Mouse (Mus musculus) mouse trophoblast stem cell (cell line): ENCODE data around the gene Agpat2.

Experiments used
- in situ Hi-C, 2 experiments: fragments of 300-500 bp; cut with MseI, MboI; formaldehyde crosslinking; loops; 2 replicates in 1 of 2; 3 replicates in 1 of 2; pipeline ENCODE4 v1.15.1; 2025

The Agpat2 gene

DNA sequence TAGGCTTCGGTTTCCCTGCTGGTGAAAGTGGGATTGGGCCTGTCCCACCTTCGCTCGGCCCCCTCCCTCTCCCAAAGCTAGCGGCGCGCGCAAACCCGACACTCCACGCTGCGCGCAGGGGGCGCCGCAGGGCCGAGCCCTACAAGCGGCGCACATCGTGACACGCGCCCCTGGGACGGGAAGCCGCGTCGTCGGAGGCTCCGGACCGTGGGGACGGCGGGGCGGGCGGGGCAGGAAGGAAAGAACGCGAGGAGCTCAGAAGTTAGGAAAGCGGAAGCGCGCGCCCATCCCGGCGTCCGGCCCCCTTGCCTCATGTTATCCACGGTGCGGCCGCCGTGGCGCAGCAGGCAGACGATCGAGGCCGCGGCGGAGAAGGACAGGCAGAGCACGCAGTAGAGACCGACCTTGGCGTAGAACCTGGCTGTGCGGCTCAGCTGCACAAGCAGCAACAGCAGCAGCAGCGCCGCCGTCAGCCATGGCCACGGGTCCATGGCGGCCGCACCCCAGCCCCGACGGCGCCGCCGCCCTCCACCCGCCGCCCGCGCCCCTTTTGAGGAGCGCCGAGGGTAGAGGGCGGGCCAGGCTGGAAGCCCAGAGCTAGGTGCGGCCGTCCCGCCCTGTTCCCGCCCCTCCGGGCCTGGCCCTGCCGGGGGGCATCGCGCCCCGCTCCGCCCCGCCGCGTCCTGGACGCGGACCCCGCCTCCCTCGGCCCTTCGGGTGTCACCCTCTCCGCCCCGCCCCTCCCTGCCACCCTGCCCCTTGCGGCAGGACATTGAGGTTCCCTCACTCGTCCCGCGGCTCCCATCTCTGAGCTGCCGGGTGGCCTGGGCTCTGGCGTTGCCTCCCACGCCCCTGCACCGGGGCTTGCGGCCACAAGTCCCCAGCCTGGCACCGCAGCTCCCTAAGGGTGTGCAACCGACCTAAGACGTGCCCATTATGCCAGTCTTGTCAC is at the start of gene Agpat2:
TSS of gene Agpat2 (minus strand) at position 698 of the 952 bp plus-strand sequence.
- in situ Hi-C loops, result no loop called here

DNA sequence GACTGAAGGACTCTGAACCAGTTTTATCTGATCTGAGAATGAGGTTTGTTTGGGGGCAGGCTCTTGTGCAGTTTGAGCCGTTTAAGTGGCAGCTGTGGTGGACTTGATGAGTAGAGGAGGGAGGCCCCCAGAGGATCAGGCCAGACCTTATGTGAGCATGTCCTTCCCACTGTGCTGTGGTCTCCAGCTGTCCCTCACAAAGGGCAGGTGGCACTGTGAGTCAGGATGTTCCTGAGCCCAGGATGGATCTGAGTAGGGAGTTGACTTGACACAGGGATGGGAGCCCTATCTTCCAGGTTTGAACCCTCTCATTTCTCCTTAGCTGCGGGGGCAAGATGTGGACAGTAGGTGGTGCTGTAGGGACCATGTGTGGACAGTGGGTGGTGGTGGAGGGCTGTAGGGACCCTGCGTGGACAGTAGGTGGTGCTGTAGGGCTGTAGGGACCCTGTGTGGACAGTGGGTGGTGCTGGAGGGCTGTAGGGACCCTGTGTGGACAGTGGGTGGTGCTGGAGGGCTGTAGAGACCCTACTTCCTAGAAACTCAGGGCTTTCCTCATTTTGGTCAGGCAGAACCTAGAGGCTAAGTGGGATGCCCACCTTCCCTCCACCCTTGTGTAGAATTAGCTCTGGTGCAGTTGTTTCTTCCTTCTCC is 42.6 kb upstream of the Agpat2 start:
- in situ Hi-C loops, result loop anchor here in 1 of 2 experiments (10.0 kb wide), 1 partner anchor 258 kb away; the partner anchor contains the start of gene Surf6

DNA sequence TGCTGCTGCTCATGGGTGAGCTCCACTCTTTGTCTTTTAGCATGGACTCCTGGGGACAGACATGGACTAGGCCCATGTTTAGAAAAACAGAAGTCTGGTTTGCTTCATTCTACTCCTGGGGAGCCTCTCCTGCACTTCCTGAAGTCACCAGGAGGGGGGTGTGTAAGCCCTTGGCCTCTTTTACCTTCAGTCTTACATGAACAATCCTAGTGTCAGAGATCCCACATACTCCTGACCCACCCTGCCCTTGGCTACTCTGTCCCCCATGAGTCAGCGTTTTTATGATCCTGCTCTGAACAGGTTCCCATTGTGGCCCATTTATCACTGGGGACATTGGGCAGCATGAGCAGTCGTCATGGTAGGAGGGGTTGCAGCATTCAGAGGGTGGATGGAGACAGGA is 39.7 kb upstream of the Agpat2 start:
- in situ Hi-C loops, result loop anchor here in 1 of 2 experiments (10.0 kb wide), 1 partner anchor 261 kb away; the partner anchor contains the start of gene Surf6

DNA sequence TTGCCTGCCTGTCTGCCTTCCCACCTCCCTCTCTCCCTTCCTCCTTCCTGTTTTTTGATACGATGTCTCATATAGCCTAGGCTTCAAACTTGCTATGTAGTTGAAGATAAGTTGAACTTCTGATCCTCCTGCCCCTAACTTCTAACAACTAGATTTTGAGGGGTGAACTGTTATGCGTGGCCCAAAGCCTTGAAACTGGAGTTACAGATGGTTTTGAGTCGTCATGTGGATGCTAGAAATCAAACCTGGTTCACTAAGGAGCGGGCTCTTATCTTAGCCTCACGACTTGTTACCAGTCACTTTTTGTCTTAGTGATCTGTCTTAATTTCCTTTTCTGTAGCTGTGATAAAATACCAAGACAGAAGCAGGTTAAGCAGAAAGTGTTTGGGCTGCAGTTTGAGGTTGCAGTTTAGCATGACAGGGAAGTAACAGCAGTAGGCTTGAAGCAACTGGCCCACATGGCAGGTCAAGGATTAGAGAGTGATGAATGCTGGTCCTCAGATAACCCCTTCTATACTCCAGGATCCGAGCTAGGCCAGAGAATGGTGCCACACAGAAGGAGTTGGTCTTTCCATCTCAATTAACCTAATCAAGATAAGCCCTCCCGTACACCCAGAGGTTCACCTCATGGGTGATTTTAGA is 36.9 kb upstream of the Agpat2 start:
- in situ Hi-C loops, result loop anchor here in 1 of 2 experiments (10.0 kb wide), 1 partner anchor 264 kb away; the partner anchor contains the start of gene Surf6

DNA sequence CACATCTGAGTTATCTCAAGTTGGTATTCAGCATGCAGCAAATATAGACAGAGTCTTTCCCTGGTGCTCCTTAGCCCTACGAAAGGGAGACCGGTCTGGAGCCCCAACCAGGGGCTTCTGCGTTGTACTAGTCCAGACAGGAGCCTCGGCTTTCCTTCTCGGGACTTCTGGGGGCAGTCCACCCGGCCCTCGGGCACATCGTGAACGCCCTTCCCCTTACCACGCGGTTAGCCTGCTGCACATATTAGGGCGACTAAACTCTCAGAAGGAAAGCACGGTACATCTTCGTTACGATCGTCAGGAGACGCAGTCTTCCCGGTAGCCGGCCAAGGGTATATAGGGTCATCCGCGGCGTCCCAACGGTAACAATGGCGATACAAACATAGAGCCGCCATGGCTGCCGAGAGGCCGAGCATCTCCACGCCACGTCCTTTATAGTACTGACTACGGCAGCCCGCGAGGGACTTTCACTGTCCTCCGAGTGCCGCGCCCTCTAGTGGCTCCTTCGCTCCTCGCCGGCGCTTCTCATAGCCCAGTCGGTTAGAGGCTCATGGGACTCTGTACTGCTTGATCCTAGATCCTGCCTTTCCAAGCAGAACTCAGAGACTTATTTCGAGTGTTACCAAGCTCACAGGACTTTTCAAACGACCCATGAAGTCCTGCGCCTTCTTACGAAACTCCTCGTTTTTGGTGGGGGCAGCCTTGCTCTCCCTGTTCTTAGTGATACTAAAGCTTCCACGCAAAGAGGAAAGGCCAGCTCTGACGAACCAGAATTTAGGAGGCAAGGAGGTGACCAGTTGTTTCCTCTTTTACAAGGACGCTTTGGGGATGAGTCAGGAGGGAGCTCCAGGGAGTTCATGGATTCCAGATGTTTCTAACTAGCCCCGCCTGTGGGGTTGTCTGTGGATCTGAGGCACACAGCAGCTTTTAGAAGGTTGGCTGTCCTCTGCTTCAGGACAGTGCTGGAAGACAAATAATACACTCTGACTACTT is 35.9 kb upstream of the Agpat2 start:
- in situ Hi-C loops, result loop anchor here in 1 of 2 experiments (10.0 kb wide), 1 partner anchor 265 kb away; the partner anchor contains the start of gene Surf6

DNA sequence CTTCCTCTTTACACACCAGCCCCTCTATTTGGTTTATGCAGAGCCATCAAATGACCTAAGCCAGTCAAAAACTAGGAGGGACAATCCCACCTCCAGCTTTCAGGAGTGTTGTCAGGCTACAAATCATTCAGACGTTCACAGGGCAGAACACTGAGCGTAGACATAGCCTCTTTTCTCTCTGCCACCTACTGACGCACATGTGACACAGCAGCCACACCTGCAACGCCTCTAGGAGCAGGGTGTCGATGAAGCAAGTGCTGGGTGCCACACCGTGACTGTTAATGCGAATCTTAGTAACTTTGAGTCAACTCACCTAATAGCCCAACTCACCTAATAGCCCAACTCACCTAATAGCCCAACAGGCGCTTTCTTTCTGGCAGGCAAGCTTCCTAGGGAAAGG is 34.9 kb upstream of the Agpat2 start:
- in situ Hi-C loops, result no loop called here

DNA sequence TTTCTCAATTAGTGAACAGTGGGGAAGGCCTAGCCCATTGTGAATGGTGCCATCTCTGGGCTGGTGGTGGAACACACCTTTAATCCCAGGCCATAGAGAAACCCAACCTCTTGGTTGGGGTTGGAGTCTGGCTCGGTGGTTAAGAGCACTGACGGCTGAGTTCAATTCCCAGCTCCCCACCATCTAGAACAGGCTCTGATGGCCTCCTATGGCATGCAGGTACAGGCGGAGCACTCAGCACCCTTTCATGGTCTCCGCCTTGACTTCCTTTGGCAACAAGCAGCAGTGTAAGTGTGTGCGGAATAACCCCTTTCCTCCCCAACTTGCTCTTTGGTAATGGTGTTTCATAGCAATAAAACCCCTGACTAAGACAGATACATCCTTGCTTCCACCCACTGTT is 34.4 kb upstream of the Agpat2 start:
- in situ Hi-C loops, result no loop called here

DNA sequence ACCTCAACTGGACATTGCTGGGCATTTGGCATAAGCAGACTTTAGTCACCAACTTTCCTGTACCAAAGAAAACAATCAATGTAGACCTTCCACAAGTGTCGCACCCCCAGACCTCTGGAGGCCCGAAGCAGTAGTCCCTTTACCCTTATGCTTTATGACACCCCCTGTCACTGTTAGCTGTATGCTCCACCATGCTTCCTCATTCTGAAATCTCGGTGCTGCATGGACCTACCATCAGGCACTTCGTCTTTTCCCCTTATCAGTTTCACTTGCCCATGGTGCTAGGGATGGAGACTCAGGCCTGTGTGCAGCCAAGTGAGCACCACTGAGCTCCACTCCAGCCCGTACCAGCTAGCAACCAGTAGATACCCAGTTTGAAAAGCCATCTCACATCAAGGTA is 33.8 kb upstream of the Agpat2 start:
- in situ Hi-C loops, result no loop called here

DNA sequence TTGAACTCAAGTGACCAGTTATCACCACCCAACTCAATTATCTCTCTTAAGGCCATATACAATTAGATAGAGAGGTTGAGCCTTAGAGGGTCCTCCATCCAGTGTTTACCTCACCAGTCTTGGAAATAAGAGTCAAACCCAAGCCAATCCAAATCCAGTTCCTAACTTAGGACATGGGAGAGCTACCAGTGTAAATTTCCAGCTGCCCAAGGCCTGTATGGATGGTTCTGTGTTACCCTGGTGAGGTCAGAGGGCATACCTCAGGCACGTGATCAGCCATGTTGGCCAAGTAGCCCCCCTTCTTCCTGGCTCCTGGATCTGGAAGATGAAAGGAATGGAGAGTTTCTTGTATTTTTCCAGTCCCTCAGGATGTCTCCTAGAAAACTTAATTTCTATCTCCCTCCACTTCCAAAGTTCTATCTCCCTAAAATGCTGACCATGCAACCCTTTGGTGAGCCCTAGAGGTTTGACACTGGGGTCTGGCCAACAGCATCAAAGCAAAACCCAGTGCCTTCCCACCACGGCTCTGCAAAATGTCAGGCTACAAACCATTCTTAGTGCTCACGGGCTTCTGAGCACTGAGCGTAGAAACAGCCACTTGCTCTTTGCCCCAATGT is 33.2 kb upstream of the Agpat2 start:
- in situ Hi-C loops, result no loop called here

DNA sequence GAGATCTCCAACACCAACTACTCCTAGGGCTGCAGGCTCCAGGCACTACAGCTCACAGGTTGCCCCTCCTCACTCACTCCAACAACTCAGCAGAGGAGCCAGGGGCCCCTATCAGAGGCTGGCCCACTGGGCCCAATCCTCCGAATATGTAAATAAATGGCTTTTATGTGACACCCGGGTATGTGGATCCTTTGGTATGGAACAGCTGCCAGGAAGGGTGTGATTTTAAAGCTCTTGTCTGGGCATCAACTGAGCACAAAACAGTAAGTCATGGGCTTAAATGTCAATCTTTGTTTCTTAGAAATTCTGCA is 32.1 kb upstream of the Agpat2 start:
- in situ Hi-C loops, result no loop called here

DNA sequence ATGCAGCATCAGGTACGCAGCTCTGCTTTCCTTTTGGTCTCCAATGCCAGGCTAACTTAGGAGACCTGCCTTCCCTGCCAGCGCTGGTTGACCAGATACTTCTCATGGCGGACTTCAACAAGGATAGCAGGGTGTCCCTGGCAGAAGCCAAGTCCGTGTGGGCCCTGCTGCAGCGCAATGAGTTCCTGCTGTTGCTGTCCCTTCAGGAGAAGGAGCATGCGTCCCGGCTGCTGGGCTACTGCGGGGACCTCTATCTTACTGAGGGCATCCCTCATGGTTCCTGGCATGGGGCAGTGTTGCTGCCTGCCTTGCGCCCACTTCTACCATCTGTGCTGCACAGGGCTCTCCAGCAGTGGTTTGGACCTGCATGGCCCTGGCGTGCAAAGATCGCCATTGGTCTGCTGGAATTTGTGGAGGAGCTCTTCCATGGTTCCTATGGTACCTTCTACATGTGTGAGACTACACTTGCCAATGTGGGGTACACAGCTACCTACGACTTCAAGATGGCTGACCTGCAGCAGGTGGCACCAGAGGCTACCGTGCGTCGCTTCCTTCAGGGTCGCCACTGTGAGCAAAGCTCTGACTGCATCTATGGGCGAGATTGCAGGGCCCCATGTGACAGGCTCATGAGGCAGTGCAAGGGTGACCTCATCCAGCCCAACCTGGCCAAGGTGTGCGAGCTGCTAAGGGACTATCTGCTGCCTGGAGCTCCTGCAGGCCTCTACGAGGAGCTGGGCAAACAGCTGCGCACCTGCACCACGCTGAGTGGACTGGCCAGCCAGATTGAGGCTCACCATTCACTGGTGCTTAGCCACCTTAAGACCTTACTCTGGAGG is 31.5 kb upstream of the Agpat2 start:
- in situ Hi-C loops, result no loop called here

DNA sequence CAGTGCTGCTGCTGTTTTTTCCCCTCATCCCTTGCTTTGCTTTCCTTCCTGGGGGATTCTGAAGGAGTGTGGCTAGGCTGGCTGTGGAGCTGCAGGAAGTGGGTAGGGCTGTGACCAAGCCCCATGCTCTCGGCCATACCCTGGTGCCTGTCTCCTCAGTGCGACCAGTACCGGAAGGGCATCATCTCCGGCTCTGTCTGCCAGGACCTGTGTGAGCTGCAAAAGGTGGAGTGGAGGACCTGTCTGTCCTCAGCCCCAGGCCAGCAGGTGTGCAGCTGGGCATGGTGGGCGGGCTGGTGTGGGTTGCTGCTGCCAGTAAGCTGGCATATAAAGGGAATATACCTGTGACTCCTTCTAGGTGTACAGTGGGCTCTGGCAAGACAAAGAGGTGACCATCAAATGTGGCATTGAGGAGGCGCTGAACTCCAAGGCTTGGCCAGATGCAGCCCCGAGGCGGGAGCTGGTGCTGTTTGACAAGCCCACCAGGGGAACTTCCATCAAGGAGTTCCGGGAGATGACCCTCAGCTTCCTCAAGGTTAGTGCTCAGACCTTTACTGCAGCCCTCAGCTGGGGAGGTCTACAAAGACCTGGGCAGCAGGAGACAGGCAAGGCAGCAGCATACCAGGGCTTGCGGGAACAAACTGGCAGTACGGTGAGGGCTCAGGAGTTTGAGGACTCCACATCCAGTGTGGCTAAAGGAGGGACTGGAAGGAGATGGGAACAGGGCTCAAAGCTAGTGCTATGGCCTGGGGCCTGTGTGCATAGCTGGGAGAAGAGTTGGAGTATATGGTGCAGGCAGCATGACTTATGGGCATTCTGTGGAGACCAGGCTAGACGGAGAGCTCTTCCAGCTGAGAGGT is 30.6 kb upstream of the Agpat2 start:
- in situ Hi-C loops, result no loop called here

DNA sequence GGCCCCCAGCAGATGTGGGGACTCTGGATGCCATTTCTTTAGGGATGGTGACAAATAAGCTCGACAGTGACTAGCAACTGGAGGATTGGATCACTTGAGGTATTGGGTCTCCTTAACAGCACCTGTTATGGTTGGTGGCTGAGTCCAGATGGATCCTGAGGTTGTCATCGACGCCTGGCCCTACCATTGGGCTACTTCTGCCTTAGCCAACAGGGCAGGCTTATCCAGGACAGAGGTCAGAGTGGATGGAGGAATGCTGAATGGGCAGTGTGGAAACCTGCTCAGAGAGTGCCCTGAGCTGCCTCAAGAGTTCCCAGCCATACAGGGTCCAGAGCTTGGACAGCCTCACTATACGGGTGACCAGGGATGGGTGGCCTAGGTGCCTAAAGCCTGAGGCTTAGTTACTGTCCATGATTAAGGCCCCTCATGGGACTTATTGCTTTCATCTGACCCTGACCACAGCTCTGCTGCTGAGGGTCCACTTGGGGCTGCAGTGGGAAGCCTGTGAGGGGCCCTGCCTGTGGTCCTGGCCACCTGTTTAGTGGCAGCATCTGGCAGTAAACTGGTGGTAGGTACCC is 29.8 kb upstream of the Agpat2 start:
- in situ Hi-C loops, result no loop called here

DNA sequence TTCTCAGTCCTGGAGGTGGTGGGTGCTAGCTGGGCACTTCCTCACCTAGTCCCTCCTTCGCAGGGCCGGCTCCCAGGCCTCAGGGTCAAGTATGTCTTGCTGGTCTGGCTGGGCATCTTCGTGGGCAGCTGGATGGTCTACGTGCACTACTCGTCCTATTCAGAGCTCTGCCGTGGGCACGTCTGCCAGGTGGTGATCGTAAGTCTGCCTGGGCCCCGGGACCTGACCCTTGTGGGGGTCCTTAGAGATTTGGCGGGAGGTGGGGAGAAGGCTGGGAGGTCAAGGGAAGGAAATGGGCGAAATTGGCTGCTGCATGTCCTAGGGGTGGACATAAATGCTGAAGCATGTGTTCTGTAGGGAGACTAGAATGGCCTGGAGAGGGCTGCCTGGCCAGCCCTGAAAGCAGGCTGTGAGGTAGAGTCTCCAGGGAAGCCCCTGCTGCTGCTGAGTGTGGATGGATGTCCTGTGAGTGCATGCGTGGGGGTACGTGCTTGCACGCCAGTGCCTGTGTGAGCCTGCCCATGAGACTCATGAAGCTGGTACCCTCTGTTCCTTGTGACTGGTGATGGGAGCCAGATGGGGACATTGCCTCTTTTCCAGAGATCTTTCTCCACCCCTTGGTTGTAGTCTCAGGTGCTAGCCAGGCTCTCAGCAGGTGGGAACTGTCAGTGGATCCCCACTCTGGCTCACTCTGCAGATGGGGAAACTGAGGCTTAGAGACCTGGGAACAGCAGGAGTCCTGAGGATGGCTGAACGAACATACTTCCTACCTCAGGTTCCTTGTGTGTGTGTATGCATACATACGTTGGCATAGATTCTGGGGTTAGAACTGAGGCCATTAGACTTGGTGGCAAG is 28.6 kb upstream of the Agpat2 start:
- in situ Hi-C loops, result no loop called here

DNA sequence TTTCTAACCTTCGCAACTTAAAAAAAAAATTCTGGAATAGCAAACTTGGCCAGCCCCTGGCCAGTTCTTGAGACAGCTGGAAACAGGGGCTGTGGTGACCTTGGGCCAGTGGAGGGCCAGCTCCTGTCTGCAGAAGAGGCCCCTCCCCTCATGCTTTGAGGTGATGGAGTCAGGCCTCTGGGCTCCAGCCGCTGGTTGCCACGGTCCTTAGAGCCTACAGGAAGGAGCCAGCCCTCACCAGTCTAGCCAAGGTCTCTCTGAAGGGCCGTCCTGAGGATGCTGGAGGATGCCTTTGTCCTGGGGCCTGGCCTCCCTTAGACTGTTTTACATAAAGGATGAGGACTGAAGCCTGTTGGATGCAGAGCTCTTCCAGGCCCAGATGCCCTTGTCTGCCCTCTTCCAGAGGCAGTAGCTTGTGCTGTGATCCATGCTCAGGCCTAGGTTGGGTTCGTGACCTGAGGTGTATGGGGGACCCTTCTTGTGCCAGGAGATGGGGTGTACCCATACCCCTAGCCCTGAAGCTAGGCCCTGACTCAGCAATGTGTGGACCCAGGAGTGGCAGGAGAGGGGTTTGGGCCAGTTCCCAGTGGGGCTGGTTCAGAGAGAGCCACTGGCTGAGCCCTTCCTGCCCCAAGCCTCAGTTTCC is 24.7 kb upstream of the Agpat2 start:
- in situ Hi-C loops, result no loop called here

DNA sequence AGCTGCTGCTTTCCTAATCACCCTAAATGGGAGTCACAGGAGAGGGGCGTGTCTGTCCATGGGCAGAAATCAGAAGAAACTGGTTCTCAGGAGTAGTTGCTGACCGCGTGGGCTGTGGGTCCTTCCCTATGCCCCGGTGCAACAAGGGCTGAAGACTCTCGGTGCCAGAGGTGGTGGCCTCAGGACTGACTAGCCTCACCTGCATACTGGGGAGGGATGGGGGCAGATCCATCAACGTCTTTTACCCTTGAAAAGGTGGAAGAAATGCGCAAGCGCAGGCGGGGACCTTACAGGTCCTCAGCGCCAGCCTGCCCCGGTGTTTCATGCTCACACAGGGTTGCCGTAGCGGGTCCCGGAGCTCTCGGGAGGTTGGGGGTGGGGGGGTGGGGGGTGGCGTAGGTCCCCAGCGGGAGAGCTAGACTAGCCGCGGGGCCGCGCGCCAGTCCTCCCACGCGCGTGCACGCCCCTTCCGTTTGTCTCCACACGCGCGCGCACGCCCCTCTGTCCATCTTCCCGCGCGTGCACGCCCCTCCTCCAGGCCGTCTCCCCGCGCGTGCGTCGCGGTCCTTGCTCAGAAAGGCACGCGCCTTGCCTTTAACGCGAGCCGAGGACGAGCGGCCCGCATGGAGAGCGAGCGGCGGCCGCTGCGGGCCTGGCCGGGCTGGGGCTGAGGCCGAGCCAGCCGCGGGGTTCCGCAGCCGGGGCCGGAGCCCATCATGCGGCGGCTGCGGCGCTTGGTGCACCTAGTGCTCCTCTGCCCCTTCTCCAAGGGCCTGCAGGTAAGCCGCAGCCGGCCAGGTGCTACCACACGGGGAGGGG is 23.9 kb upstream of the Agpat2 start, which contains the start of gene Fam69b:
TSS of gene Fam69b (plus strand) at position 537 of the 819 bp plus-strand sequence.
- in situ Hi-C loops, result no loop called here
